In genomic region chr13:65277994-65278382, GRCm38 (mm10) we compare ENCODE assay signal across 8 mouse cellular contexts. TPM values are rescaled to one million over a fixed set of nuclear protein-coding genes. Genes with fewer than 3 reads are reported as not detected.
DNase-seq lines count a peak whose midpoint lies in the region; ATAC-seq and TF ChIP-seq lines count a peak whose summit lies in the region.

No protein-coding gene starts in this region.

- H3K4me1 ChIP-seq in erythroblast, embryonic 14.5 days (ENCODE audit: control insufficient read depth): peaks cover 29% of the 10 kb centered on the region
- no peaks in the 10 kb centered on the region for H3K4me1 ChIP-seq in thymus, adult 2 months (replicated peaks; ENCODE audit: control insufficient read depth, insufficient read depth, low read length)
- H3K4me1 ChIP-seq in liver, embryonic 15.5 days (replicated peaks): peaks cover 24% of the 10 kb centered on the region

- TF ChIP-seq CTCF in thymus, adult 2 months (IDR thresholded peaks at IDR 0.05; ENCODE audit: borderline replicate concordance, control insufficient read depth, extremely low read depth, insufficient read depth, low read length, poor library complexity): no peak

- no peaks in the 10 kb centered on the region for H3K36me3 ChIP-seq in erythroblast, embryonic 14.5 days (ENCODE audit: control insufficient read depth)
- no peaks in the 10 kb centered on the region for H3K36me3 ChIP-seq in thymus, adult 2 months (ENCODE audit: control insufficient read depth, insufficient read depth, low read length)
- H3K36me3 ChIP-seq in liver, embryonic 15.5 days (replicated peaks): 0 out of 2 replicates have a peak, but pooled peaks cover 2% of the 10 kb centered on the region

- H3K4me3 ChIP-seq in erythroblast, embryonic 14.5 days (replicated peaks): peak overlapping the region; percentile 88
- peak overlapping the region; percentile 58 for H3K4me3 ChIP-seq in thymus, adult 2 months (ENCODE audit: control insufficient read depth, insufficient read depth, low read length)
- H3K4me3 ChIP-seq in liver, embryonic 15.5 days (replicated peaks): peak overlapping the region; percentile 71

- no peaks in the 10 kb centered on the region for H3K27me3 ChIP-seq in erythroblast, embryonic 14.5 days (ENCODE audit: control insufficient read depth)
- H3K27me3 ChIP-seq in thymus, adult 2 months (ENCODE audit: control insufficient read depth, insufficient read depth, low read length): no peaks in the 10 kb centered on the region
- no peaks in the 10 kb centered on the region for H3K27me3 ChIP-seq in liver, embryonic 15.5 days

- H3K9ac ChIP-seq in liver, embryonic 15.5 days: peak overlapping the region; percentile 78

- no peak for DNase-seq in thymus, adult 2 months
- no peak for DNase-seq in thymus, postnatal 10 days (ENCODE audit: low spot score in 2 of 2)
- no peak for DNase-seq in urinary bladder, postnatal 36 days (ENCODE audit: low spot score in 2 of 2)
- no peak for DNase-seq in frontal cortex, postnatal 10 days (ENCODE audit: low spot score in 2 of 2)
- no peak for DNase-seq in spleen, postnatal 36 days (ENCODE audit: low spot score in 2 of 2)

- WGBS in thymus, adult 2 months: 9% methylated on average over 9 of the region's 9 CpGs
- WGBS in liver, embryonic 15.5 days (ENCODE audit: insufficient replicate concordance): 6% methylated on average over 9 of the region's 9 CpGs

- no peaks in the 10 kb centered on the region for H3K9me3 ChIP-seq in erythroblast, embryonic 14.5 days (ENCODE audit: control insufficient read depth, low read length)
- no peaks in the 10 kb centered on the region for H3K9me3 ChIP-seq in liver, embryonic 15.5 days (replicated peaks)

- TF ChIP-seq POLR2A in thymus, adult 2 months (IDR thresholded peaks at IDR 0.05; ENCODE audit: control insufficient read depth, extremely low read depth, insufficient read depth, low read length, poor library complexity): no peak

- ATAC-seq in erythroblast, adult 5-6 weeks (replicated peaks; ENCODE audit: low FRiP score, poor library complexity, severe bottlenecking): no peak
- 0 out of 2 replicates have a peak, but pooled peaks have one; percentile 8 for ATAC-seq in liver, embryonic 15.5 days (ENCODE audit: insufficient read depth)

- peak overlapping the region; percentile 75 for H3K4me2 ChIP-seq in liver, embryonic 15.5 days

- H3K27ac ChIP-seq in thymus, adult 2 months (ENCODE audit: control insufficient read depth, insufficient read depth, low read length): peak overlapping the region; percentile 79; the same call in 1 of the 2 replicates
- peak overlapping the region; percentile 86 for H3K27ac ChIP-seq in liver, embryonic 15.5 days (replicated peaks)

RNA-seq across cellular contexts. Expression of gene Zfp369, which starts 0.6 kb away (rescaled TPM):
- polyA plus RNA-seq in erythroblast, embryonic 14.5 days (2012): 0.56 and 0.70 TPM in 2 replicates
- total RNA-seq in erythroblast, adult 5-6 weeks (2015; ENCODE audit: low replicate concordance): 10.6 and 11.1 TPM in 2 replicates
- 21.6 and 21.9 TPM in 2 replicates for total RNA-seq in erythroblast, adult 5-6 weeks (2017; ENCODE audit: low replicate concordance)
- 43.9 and 52.8 TPM in 2 replicates for polyA plus RNA-seq in thymus, adult 2 months (2012; rRNA removed)
- 3.2 and 3.4 TPM in 2 replicates for polyA plus RNA-seq in liver, embryonic 15.5 days (2015; fragmentation: Nextera tagmentation; extraction: Ambion mirVana)

RNA-seq across cellular contexts. Expression of gene Gm10775, which starts 18.6 kb away (rescaled TPM):
- polyA plus RNA-seq in erythroblast, embryonic 14.5 days (2012): 0.07 TPM in 1 of 2 replicates, not detected in the other
- total RNA-seq in erythroblast, adult 5-6 weeks (2015; ENCODE audit: low replicate concordance): not detected in 2 replicates
- not detected in 2 replicates for total RNA-seq in erythroblast, adult 5-6 weeks (2017; ENCODE audit: low replicate concordance)
- not detected in 2 replicates for polyA plus RNA-seq in thymus, adult 2 months (2012; rRNA removed)
- not detected in 2 replicates for polyA plus RNA-seq in liver, embryonic 15.5 days (2015; fragmentation: Nextera tagmentation; extraction: Ambion mirVana)

Comparison
In these comparisons a context has a peak if more than half of its experiments do, and no peak if none do; other contexts are left out.
1. RNA of gene Zfp369, which starts 0.6 kb away (polyA plus RNA-seq): 43.9 to 52.8 TPM in thymus, adult 2 months; 3.2 to 3.4 TPM in liver, embryonic 15.5 days and 0.56 to 0.70 TPM in erythroblast, embryonic 14.5 days; every median in the first group is over 10 times any median in the second.
2. Peak in every context shown above with its lines, with median percentiles within 50 percentile points of each other: H3K4me3 ChIP-seq.